Mouse (Mus musculus) granulocyte monocyte progenitor cell, adult 5-6 weeks (primary cell): ENCODE results near the gene Olfr1416. TPM values are rescaled to one million over a fixed set of nuclear protein-coding genes. Genes with fewer than 3 reads are reported as not detected.

Source experiments
- ATAC-seq: replicated peaks from 2 replicates; pipeline ENCODE4 v1.8.0; 2016; ENCODE audit warnings: mild to moderate bottlenecking, moderate TSS enrichment, inconsistent platforms; ENCODE audit not compliant: poor library complexity, severe bottlenecking
- total RNA-seq, 2 experiments: library from RNA; stranded (forward) in 1 of 2; stranded (reverse) in 1 of 2; fragments of 200-712, 200-1000 nt in 1 of 2; fragments of >200 nt in 1 of 2; fragmentation: Nextera tagmentation in 1 of 2; gene quantifications; 2 replicates each; pipeline ENCODE4 v1.2.3; 2014 to 2017

Gene Olfr1416
- total RNA-seq, 2 experiments from 2014 or later: not detected

GRCm38 (mm10) chr1:92434986-92435385, 49.9 kb downstream of the Olfr1416 start:
- ATAC-seq: no peak

DNA sequence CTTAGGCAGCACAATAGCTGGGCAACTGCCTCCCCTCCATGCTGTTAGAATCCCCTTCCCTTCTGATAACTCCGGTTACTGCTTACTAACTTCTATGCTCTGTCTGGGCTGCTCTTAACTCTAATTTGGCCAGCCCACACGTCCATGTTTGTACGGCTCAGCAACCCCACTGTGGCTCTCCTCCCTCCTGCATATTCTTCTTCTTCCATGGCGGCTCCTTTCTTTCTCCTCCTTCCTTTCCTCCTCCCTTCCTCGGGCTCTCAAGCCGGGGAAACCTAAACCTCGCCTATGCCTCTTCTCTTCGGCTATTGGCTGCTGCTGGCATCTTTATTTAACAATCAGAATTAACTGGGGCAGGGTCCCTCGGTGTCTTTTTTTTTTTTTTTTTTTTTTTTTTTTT, 52.1 kb downstream of the Olfr1416 start:
- ATAC-seq: no peak

- no peak for ATAC-seq
Observed at GRCm38 (mm10) chr1:92432098-92432497, 52.8 kb downstream of the Olfr1416 start.

DNA sequence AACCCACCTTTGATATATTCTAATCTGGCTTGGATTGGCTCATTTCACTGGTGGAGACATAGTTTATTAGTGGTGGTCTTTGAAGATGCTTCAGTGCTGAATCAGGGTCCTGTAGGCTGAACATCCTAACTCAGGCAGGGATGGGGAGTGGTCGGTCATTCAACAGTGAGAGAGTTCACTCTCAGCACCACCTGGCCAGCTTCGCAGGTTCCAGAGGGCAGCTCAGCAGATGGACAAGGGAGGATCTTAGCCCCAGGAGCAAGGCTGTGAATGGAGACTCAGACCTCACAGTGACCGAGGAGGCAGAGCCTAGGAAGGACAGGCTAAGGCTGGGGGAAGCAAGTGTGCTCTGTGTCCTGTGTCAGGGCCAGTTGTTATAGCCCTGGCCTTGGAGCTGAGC, 53.5 kb downstream of the Olfr1416 start:
- ATAC-seq: no peak

DNA sequence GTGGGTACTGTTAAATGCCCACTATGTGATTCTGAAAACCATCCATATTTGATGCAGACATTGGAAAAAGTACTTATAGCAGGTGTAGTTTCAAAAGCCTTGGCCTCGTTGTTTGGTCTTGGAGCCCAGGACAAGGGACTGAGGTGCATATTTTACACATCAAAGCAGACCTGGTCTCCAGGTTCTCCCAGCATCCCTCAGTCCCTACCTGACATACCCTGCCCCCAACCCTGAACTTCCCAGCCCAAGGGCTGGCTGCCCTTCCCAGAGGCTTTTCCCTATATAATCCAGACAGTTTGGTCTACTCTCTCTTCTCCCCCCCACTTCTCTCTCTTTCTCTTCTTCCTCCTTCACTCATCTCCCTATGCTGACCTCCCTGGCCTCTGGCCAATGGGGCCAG, 53.9 kb downstream of the Olfr1416 start:
- no peak for ATAC-seq

Other genes with a start within 250 kb of the Olfr1416 start
- gene Ndufa10, start 11.3 kb downstream of the Olfr1416 start, total RNA-seq (2014; fragmentation: Nextera tagmentation): 134 and 155 TPM in 2 replicates
- gene Ndufa10, start 11.3 kb downstream of the Olfr1416 start, total RNA-seq (2017): 103 and 107 TPM in 2 replicates
- gene Olfr1415, start 11.0 kb upstream of the Olfr1416 start, total RNA-seq (2014; fragmentation: Nextera tagmentation): not detected in 2 replicates
- not detected in 2 replicates for gene Olfr1415, start 11.0 kb upstream of the Olfr1416 start, total RNA-seq (2017)
- not detected in 2 replicates for gene Olfr1414, start 33.5 kb upstream of the Olfr1416 start, total RNA-seq (2014; fragmentation: Nextera tagmentation)
- not detected in 2 replicates for gene Olfr1414, start 33.5 kb upstream of the Olfr1416 start, total RNA-seq (2017)
- not detected in 2 replicates for gene Olfr1413, start 86.2 kb upstream of the Olfr1416 start, total RNA-seq (2014; fragmentation: Nextera tagmentation)
- not detected in 2 replicates for gene Olfr1413, start 86.2 kb upstream of the Olfr1416 start, total RNA-seq (2017)
- not detected in 2 replicates for gene Olfr1412, start 100.7 kb upstream of the Olfr1416 start, total RNA-seq (2014; fragmentation: Nextera tagmentation)
- gene Olfr1412, start 100.7 kb upstream of the Olfr1416 start, total RNA-seq (2017): not detected in 2 replicates
- gene Olfr1411, start 109.3 kb upstream of the Olfr1416 start, total RNA-seq (2014; fragmentation: Nextera tagmentation): not detected in 2 replicates
- not detected in 2 replicates for gene Olfr1411, start 109.3 kb upstream of the Olfr1416 start, total RNA-seq (2017)
- not detected in 2 replicates for gene Olfr1410, start 120.7 kb upstream of the Olfr1416 start, total RNA-seq (2014; fragmentation: Nextera tagmentation)
- not detected in 2 replicates for gene Olfr1410, start 120.7 kb upstream of the Olfr1416 start, total RNA-seq (2017)
- not detected in 2 replicates for gene Olfr12, start 132.7 kb upstream of the Olfr1416 start, total RNA-seq (2014; fragmentation: Nextera tagmentation)
- gene Olfr12, start 132.7 kb upstream of the Olfr1416 start, total RNA-seq (2017): not detected in 2 replicates
- 215 and 239 TPM in 2 replicates for gene Cops9, start 156.9 kb upstream of the Olfr1416 start, total RNA-seq (2014; fragmentation: Nextera tagmentation)
- gene Cops9, start 156.9 kb upstream of the Olfr1416 start, total RNA-seq (2017): 141 and 144 TPM in 2 replicates
- 5.3 and 7.2 TPM in 2 replicates for gene Otos, start 163.7 kb upstream of the Olfr1416 start, total RNA-seq (2014; fragmentation: Nextera tagmentation)
- 2.5 TPM in 1 of 2 replicates, not detected in the other for gene Otos, start 163.7 kb upstream of the Olfr1416 start, total RNA-seq (2017)